Mouse (Mus musculus): Measurements from ENCODE around the gene Ubc. TPM values are rescaled to one million over a fixed set of nuclear protein-coding genes. Genes with fewer than 3 reads are reported as not detected.
A peak's percentile ranks its signal among the peaks of the same experiment; 100 is the strongest.

The Ubc gene
- total RNA-seq, 2 experiments from 2014 or later = 606 to 1,413 TPM

GRCm38 (mm10) chr5:125351057-125351456, 38.9 kb downstream of the Ubc start:
- DNase-seq = no peak

DNA sequence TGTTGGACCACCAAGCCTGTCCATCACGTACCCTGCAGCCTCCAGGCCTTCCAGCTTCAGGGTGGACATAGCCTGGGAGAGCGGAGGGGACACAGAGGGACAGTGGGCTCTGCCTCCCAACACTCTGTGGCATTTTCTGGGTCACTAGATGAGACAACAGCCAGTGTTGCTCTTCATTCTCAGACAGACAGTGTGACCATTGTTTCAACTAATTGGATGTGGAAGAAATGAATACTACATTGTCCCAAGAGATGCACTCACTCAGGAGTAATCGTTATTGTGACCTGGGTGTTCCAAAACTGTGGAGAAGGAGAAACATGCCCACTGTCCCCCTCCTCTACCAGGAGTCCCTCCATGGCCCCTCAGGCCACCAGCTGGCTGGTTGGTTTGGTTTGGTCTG, 40.6 kb downstream of the Ubc start:
- DNase-seq = no peak

- no peak for DNase-seq
These were observed 41.5 kb downstream of the Ubc start for GRCm38 (mm10) chr5:125348487-125348886.

DNA sequence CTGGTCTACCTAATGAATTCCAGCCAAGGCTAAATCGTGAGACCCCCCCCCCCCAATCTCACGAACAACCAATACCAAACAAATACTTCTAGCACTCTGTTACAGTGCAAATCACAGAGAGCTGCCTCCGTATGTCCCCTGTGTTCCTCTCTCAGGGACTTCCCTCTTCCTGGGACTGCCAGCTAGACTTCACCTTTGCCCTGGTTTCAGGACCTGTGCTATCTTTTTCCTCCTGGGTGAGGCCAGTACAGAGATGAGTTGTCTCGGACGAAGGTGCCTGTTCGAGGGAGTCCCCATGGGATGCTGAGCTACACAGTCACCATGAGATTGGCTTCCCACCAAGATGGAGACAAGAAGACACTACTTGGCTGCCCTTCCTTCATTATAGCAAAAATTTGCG, 41.9 kb downstream of the Ubc start:
- no peak for DNase-seq

DNA sequence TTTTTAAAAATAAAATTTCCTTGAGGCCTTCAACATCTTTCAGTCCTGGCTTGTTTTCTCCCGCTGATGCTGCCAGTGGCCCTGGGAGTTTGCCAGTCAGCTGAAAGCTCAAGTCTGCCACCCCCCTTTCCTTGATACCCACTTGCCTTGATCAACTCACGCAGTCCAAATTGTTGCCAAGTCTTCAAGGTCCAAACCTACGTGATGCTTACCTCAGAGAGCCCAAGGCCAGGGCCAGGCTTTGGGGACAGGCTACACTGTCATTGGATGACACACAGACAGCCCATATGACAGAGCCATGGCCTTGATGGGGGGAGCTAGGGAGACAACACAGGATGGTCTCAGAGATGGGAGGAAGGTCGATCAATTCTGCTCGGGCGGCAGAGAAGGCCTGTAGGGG, 45.7 kb downstream of the Ubc start:
- DNase-seq = no peak

GRCm38 (mm10) chr5:125341459-125342090, 48.4 kb downstream of the Ubc start:
- no peak for DNase-seq

DNA sequence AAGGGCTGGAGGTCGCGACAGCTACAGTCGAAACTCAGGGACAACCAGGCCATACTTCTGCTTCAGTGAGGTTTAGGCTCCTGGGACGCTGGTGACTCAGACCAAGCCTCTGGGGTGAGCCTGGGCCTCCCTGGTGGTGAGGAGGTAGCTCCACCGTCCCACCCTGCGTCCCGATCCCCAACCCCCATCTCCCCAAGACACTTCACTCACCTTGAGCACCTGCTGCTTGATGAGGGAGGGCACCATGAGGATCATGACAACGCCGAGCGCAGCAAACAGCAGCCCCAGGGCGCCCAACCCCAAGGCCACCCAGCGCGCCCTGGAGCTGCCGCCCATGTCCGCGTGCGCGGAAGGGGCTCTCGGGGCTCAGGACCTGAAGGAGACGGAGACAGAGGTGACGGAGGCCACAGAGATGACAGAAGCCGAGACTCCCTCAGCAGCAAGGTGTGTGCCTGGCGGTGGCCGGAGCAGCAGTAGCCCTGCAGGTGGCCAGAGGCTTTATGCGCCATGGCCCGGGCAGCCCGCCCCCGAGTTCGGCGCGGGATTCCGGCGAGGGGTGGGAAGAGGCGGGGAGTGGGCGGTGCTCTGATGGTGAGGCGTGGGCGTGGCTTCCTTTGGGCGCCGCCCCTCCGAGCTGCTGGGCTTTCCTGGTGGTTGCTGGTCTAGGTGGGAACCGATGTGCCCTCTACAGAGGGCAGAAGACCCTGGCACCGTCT, 49.3 kb downstream of the Ubc start, which contains the start of gene Scarb1:
Gene Scarb1 (minus strand): TSS at position 548 of the 716 bp plus-strand sequence.
- DNase-seq = peak; percentile 80

DNA sequence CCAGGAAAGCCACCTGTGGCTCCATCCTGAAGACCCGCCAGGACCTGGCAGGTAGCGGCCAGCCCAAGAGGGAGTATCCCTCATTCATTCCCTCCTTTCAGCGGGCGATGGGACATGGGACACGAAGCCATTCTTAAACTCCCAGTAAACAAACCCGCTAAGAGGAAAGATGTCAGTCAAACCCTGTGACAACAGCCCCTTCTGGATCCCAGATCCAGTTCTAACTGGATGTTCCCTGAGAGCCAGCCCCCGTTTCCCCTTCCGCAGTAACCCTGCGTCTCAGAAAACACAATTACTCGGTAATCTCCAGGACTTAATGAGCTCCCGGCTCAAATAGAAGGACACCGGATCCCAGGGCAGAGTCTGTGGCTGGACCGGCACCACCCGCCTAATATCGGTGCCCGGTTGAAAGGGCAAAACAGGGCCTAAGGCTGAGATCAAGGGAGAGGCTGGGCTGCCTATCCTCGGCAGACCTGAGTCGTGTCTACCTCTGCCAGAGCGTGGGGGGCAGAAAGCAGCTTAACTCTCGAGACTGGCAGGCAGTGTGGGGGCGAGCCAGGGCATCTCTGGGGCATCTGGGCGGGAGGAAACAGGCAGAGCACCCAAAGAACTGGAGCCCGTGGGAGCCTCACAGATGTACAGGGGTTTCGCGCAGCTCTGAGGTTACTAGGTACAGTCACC, 50.0 kb downstream of the Ubc start:
- no peak for DNase-seq

DNA sequence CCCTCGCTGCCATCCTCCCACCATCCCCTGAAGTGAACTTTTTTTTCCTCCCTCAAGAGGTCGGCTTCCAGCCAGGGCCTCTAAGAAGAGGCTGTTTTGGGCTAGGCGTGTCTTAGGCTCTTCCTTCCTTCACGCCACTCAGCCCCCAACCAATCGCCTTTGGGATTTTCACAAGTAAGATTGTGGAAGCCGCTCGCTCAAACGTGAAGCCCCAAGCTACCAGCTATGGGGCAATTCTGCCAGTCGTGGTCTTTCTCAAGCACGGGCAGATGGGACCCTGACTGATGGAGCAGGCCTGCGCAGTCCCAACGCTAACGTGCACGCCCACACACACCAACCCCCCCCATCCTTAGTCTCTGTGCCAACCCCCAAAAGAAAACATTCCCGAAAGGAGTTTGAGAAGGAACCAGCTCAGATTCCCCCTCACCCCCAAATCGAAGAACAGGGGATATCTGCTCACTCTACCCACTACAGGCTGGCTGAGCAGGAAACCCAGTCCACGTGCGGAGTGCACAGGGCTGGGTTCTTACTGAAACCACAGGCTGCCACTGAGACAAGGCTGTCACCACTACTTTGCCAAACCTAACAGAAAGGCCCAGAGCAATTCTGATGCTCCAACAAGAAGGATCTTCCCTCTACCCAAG, 50.8 kb downstream of the Ubc start:
- DNase-seq = peak; percentile 45

DNA sequence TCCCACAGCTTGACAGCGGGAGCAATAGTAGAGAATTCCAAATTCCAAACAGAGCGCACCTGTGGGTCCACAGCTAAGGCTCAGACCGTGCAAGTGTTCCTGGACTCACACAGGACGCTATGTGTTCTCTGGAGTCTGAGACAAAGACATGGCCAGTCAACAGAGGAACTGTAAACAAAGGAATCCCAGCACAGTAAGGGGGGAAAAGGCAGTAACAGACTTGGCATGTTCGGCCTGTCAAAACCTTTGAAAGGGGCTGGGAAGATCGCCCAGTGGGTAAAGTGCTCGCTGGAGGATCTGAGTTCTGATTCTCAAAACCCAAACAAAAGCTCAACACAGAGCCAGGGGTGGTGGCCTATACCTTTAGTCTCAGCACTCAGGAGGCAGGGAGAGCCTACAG, 52.5 kb downstream of the Ubc start:
- no peak for DNase-seq

DNA sequence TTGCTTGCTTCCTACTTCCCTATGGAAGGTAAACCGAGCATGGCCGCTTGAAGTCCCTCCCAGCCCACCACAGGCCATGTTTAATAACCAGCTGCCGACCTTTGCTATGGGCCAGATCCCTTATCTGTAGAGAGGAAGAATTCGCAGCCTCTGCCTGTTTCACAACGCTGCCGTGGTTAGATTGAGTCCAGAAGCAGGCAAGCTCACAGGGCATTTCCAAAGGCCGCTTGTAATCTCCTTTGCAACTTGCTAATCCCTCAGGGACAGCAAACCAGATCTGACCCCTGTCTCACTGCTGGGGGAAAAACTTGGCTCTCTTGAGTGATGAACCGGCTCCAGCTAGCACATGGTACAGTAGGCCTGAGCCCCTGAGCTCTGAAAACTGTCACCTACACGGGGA, 53.0 kb downstream of the Ubc start:
- no peak for DNase-seq

Other genes with a start within 250 kb of the Ubc start
- 100 to 1,000 TPM in 1 of 2 experiments, 10 to 100 TPM in 1; 92.7 to 108 TPM for gene Ncor2, start 211.0 kb downstream of the Ubc start, total RNA-seq (2021)
- gene Scarb1, start 49.1 kb downstream of the Ubc start, total RNA-seq (2021) = 10 to 100 TPM; 11.7 to 25.2 TPM
- gene Gm10382, start 880 bp downstream of the Ubc start, total RNA-seq (2021) = not detected
- 1 to 10 TPM; 3.6 to 3.8 TPM for gene Dhx37, start 43.9 kb upstream of the Ubc start, total RNA-seq (2021)
- gene Bri3bp, start 51.4 kb upstream of the Ubc start, total RNA-seq (2021) = 1 to 10 TPM; 3.5 to 4.7 TPM
- gene Aacs, start 85.6 kb upstream of the Ubc start, total RNA-seq (2021) = 1 to 10 TPM; 3.3 to 4.8 TPM
- gene Tmem132b, start 141.6 kb upstream of the Ubc start, total RNA-seq (2021) = under 1 TPM; 0.03 to 0.24 TPM

All from gastrocnemius, postnatal 25 days (tissue).